Mouse (Mus musculus) 3134 (cell line): Measurements from ENCODE around the gene Dnaaf2.

Experiments used
- DNase-seq: peaks from one replicate; pipeline ENCODE4 v3.0.0-alpha.2; 2011; ENCODE audit warnings: low spot score; ENCODE audit not compliant: insufficient read length; ENCODE audit errors: extremely low read depth

The Dnaaf2 gene

DNA sequence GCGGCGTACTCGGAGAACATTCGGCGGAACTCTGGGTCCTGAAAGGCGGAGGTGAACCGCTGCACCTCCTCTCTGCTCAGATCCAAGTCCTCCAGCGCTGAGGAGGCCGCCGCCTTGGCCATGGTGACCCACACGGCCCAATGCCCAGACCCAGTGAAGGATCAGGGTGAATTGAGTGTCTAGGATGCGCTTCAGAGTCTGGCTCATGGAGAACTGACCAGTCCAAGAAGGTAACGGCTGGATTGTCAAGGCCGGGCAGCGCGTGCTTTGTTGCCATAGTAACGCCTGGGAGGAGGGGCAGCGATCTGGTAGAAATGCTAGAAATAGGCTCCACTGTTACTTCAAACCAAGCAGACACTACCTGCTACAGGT is at the start of gene Dnaaf2:
Dnaaf2 (minus strand) TSS at position 266 of the 372 bp plus-strand sequence.
- DNase-seq = no peak

DNA sequence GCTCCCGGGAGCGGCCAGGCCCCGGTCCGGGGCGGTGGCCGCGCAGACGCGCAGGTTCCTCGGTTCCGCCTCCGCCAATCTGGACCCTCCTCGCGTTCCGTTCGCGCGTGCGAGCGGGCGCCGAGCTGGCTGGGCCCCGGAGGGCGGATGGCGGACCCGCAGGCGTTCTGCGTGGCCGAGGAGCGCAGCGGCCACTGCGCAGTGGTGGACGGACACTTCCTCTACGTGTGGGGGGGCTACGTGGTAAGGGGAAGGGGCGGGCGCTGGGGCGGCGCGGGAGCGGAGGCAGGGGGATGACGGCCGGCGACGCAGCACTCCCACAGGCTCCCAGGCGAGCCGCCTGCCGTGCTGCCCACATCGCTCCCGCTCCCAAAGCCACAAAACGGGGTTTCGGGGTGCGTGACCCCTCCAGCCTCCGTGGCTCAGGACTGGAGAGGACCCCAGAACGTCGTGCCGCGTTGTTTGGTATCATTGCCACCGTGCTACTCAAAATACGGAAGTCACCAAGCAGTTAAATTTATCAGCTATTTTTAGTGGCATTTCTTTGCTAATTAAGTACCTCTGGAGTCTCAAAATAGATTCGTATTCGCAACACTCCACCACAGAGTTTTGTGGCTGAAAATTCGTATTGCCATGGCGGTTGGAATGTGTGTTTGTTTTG is 43.7 kb upstream of the Dnaaf2 start:
- peak; percentile 80 for DNase-seq

DNA sequence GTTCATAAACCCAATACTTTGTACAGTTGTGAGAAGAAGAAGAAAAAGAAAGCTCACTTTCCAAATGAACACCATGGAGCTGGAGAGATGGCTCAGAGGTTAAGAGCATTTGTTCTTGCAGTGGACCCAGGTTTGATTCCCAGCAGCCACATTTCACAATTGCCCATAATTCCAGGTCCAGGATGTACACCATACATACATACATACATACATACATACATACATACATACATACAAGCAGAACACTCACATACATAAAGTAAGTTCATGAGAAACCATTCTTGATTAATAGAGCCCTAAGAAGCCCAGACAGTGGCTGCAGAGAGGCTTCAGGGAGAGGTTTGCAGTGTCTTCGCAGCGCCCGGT is 43.2 kb upstream of the Dnaaf2 start:
- no peak for DNase-seq

- no peak for DNase-seq
Observed at GRCm38 (mm10) chr12:69240876-69241275, 42.6 kb upstream of the Dnaaf2 start, which contains the start of gene Klhdc1. TSS of gene Klhdc1 (plus strand) at chr12:69241176.

GRCm38 (mm10) chr12:69238284-69238683 is 40.1 kb upstream of the Dnaaf2 start:
- no peak for DNase-seq

DNA sequence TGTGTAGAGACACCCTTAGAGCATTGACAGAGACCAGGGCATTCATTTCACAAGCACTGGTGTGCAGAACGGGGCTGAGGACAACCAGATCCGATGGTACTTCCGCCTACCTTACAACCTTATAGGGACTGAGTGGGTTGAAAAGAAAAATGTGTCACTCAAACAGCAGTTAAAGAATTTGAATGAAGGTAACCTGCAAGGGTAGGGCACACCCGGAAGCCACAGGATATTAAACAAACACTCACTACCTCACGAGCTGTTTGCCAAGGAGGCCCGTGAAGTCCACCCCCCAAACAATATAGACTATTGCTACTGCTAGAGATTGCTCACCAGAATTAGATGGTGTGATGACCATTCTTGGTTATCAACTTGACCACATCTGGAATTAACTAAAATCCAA is 37.6 kb upstream of the Dnaaf2 start:
- DNase-seq = no peak

DNA sequence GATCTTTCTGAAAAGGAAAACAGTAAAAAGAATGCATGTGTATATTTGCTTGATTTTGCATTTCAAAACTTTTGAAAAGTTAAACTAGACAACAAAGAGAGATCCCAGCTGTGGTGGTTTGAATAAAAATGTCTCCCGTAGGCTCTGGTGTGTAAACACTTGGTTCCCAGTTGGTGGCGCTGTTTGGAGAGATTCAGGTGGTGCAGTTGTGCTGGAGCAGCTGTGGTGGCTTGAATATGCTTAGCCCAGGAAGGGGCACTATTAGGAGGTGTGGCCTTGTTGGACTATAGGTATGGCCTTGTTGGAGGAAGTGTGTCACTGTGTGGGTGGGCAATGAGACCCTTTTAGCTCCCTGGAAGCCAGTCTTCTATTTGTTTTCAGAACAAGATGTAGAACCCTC is 31.0 kb upstream of the Dnaaf2 start:
- no peak for DNase-seq

DNA sequence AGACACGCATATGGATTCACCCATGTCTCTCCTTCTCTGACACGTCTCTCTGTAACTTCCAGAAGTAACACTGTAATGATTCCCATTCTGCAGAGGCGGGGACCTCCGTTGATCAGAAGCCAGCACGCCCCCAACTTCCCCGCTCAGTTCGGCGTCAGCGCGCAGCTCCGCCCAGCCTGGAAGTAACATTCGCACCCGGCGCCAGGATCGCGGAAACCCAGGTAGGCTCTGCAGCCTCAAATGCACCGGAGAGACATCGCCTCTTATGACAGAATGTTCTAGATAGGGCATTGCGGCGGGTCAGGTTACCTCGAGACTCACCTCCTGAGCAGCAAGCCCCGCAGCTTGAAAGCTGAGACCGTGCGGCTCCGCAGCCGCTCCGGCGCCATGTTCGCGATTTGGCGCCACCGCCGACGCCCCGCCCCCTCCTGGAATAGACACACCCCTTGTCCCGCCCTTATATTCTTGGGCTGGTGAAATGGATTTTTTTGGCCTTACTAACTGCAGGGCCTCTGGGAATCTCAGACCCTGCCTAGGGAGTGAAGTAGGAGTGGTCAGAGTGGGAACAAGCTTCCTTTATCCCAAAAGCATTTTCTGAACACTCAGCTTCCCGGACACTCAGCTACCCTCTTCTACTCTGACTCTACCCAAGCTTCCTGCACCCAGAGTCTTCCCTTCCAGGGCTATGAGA is 29.7 kb upstream of the Dnaaf2 start, which contains the start of gene Pole2:
Pole2 (minus strand) TSS at position 420 of the 691 bp plus-strand sequence.
- peak; percentile 92 for DNase-seq

GRCm38 (mm10) chr12:69220613-69221277 is 22.5 kb upstream of the Dnaaf2 start:
- no peak for DNase-seq

DNA sequence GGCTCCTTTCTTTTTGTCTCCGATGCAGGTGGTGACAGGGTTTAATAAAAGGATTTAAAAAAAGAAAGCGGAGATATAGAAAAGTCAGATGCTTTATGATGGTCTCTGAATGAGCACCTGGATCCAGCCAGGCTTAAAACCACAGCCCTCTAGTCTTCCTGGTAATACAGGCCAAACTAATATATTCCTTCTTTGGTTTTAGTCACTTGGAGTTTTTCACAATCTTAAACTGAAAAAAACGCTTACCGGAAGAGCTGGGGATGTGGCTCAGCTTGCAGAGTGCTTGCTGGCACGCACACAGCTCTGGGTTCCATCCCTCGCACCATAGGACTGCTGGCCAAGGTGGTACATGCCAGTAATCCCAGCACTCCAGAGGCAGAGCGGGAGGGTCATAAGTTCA is 18.4 kb upstream of the Dnaaf2 start:
- DNase-seq = no peak

DNA sequence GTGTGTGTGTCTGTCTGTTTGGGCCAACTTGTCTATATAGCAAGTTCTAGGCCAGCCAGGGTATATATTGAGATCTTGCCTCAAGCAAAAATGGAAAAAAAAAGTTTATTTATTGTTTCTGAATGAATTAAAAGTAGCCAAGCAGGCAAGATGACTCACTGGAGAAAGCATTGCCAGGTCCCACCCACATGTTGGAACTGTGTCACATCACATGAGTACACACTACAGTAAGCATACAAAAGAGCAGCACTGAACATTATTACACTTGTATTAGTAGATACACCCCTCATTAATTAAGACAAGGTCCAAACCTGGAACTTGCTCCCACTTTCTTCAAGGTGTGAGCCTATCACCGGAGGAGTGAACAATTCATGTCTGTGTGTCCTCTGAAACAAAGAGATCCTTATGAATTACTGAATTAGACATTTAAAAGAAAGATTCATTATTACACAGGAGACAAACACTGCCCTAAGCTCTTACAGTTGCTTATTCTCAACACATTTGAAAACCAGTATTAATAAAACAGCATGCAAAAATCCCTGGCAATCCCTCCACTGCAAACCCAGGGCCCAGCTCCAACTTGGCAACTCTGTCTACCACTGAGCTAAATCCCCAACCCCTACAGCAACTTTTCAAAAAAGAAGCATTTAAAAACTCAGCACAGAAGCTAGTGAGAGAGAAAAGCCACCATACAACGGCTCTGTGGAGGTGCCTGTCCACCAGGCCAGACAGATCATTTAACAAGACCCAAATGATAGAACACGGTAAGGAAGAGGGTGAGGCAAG is 17.0 kb upstream of the Dnaaf2 start:
- peak; percentile 31 for DNase-seq

DNA sequence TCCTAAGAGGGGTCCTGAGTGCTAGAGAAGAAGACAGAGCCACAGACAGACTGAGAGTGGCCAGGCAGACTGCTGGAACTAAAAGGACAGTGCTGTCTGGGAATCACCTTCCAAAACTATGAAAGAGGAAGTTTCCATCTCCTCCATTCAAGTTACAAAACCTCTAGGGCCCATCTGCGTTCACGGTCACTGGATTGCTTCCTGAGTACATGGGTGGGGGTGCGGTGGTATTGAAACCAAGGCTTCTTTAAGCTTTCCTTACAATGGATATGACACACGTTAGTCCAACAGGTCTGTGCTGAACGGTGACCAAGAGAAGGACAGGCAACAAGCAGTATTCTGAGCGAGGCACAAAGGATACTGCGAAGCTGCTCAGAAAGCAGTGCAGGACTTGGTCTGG is 16.2 kb upstream of the Dnaaf2 start:
- DNase-seq = no peak

DNA sequence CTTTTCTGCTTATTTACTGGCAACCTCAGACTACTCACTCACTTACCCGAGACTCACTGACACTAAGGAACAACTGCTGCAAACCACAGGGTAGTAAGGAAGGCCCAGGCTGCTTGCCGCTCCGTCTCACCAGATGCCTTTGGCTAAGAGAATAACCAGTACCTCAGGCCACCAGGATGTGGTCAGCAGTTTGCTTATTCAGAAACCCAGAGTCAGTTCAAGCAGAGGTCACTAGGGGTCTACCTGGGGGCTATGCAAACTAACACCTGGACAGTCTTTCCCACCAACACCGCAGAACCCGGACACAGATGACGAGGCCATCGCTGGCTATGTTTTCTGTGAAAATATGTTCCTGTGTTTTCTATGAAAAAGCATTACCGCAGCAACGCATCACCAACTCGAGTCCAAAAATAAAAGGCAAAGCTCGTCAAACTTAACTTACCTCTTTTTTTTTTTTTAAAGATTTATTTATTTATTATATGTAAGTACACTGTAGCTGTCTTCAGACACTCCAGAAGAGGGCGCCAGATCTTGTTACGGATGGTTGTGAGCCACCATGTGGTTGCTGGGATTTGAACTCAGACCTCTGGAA is 15.1 kb upstream of the Dnaaf2 start:
- DNase-seq = no peak

- DNase-seq = no peak
Observed at GRCm38 (mm10) chr12:69211057-69211456, 12.8 kb upstream of the Dnaaf2 start.

- no peak for DNase-seq
Observed at GRCm38 (mm10) chr12:69210056-69210979, 12.1 kb upstream of the Dnaaf2 start.

DNA sequence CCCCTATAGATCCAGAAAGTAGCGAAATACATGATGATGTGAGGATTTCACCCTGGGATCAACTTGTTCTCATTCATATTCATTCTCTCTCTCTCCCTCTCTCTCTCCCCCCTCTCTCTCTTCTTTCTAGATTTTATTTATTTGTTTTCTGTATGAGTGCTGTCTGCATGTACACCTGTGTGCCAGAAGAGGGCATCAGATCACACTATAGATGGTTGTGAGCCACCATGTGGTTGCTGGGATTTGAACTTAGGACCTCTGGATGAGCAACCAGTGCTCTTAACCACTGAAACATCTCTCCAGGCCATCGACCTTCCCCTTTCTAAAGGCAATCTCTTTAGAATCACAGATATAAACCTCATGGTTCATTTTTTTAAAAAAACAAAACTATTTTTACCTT is 10.3 kb upstream of the Dnaaf2 start:
- no peak for DNase-seq

DNA sequence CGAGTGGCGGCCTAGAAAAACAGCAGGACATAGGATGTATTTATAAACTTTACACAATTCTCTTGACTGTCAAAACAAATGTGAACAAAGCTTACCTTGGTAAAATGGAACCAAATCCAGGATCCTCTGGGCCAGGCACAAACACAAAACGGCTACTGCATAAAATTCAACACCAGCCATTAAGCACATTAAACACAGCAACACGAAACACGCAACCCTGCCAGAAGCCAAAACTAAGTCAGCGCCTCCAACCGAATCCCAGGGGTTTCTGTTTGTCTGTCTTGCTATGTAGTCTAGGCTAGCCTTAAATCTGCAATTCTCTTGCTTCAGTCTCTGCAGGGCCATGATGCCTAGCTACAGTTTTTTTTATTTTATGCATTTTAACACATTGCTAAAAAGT is 9.7 kb upstream of the Dnaaf2 start:
- DNase-seq = no peak

DNA sequence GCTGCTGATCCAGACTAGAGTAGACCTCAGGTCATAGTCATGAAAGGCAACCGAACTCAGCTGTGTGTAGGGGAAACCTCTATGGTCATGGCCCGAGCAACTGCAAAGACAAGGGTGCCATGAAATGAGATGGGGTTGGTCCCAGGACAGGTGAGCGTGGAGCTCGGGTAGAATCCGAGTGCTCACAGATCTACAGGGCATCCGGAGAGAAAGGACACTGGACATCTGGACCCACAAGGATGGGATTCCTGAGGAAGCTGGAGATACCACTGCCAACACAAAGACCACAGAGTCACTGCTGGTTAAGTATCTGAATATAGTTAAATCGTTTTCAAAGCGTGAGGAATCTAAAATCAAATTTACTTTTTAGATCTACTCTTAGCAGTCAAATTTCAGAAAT is 9.2 kb upstream of the Dnaaf2 start:
- no peak for DNase-seq

- no peak for DNase-seq
Observed at GRCm38 (mm10) chr12:69204052-69204833, 6.0 kb upstream of the Dnaaf2 start, which contains the start of gene Gm49384. TSS of gene Gm49384 (minus strand) at chr12:69204267.
